Mouse (Mus musculus) stomach, embryonic 15.5 days (tissue): ENCODE measurements around the gene Ropn1l. TPM values are rescaled to one million over a fixed set of nuclear protein-coding genes. Genes with fewer than 3 reads are reported as not detected.

Source experiments
- ATAC-seq: fragments of 200-750 bp; cut with Nextera tagmentation; 2 replicates; pipeline ENCODE4 v1.8.0; 2017; ENCODE audit warnings: low read depth, moderate number of reproducible peaks, moderate TSS enrichment; ENCODE audit not compliant: insufficient read depth, low FRiP score
- H3K27ac ChIP-seq: fragments of 300-500 bp; sonication (generic); 2 replicates; pipeline ENCODE4 v1.5.1; 2015; ENCODE audit warnings: mild to moderate bottlenecking, inconsistent platforms
- H3K27me3 ChIP-seq: fragments of 300-500 bp; sonication (generic); replicated peaks from 2 replicates; pipeline ENCODE4 v1.6.1; 2015; ENCODE audit warnings: inconsistent platforms
- H3K36me3 ChIP-seq: fragments of 300-500 bp; sonication (generic); 2 replicates; pipeline ENCODE4 v1.6.1; 2015; ENCODE audit warnings: inconsistent platforms
- H3K4me1 ChIP-seq: fragments of 300-500 bp; sonication (generic); 2 replicates; pipeline ENCODE4 v1.6.1; 2015; ENCODE audit warnings: inconsistent platforms
- H3K4me2 ChIP-seq: fragments of 300-500 bp; sonication (generic); 2 replicates; pipeline ENCODE4 v1.6.1; 2015; ENCODE audit warnings: mild to moderate bottlenecking, inconsistent platforms
- H3K4me3 ChIP-seq: fragments of 300-500 bp; sonication (generic); replicated peaks from 2 replicates; pipeline ENCODE4 v1.5.1; 2015; ENCODE audit warnings: inconsistent platforms
- H3K9ac ChIP-seq: fragments of 300-500 bp; sonication (generic); 2 replicates; pipeline ENCODE4 v1.6.1; 2015; ENCODE audit warnings: inconsistent platforms
- H3K9me3 ChIP-seq: fragments of 300-500 bp; sonication (generic); 2 replicates; pipeline ENCODE4 v1.6.1; 2016; ENCODE audit warnings: inconsistent platforms
- WGBS: fragments of 180-500 bp; shearing (Covaris S2); methylation state at CpG from one replicate; pipeline ENCODE4 v1.1.7; 2015; 5-methylcytosine and 5-hydroxymethylcytosine counted together
- polyA plus RNA-seq: library from polyadenylated mRNA; unstranded; fragments of >200 nt; fragmentation: Nextera tagmentation; extraction: Ambion mirVana; gene quantifications from 2 replicates; pipeline ENCODE4 v1.2.1, GENCODE M21; 2015

Ropn1l gene
- polyA plus RNA-seq, 1 experiment from 2014 or later = 3.0 TPM

GRCm38 (mm10) chr15:31417796-31418685, 35.5 kb downstream of the Ropn1l start:
- H3K4me1 ChIP-seq = 0 out of 2 replicates have a peak, but pooled peaks cover 10% of the 10 kb centered on the region
- H3K9me3 ChIP-seq = no peaks in the 10 kb centered on the region
- H3K27me3 ChIP-seq = no peaks in the 10 kb centered on the region
- no peak overlapping the region for H3K27ac ChIP-seq
- H3K4me3 ChIP-seq = no peak overlapping the region; the same call in 1 of the 2 replicates
- peak overlapping the region; percentile 42 for H3K4me2 ChIP-seq
- 30% methylated on average over 21 of the region's 21 CpGs for WGBS
- no peak overlapping the region for H3K9ac ChIP-seq
- ATAC-seq = peak; percentile 49; the same call in 1 of the 2 replicates
- no peaks in the 10 kb centered on the region for H3K36me3 ChIP-seq

- no peak overlapping the region for H3K4me2 ChIP-seq
Observed at GRCm38 (mm10) chr15:31417409-31417795, 36.1 kb downstream of the Ropn1l start.

GRCm38 (mm10) chr15:31415181-31415580, 38.4 kb downstream of the Ropn1l start:
- no peaks in the 10 kb centered on the region for H3K36me3 ChIP-seq
- no peak overlapping the region for H3K27ac ChIP-seq
- WGBS = 63% methylated on average over 4 of the region's 4 CpGs
- H3K9ac ChIP-seq = no peak overlapping the region
- ATAC-seq = no peak
- no peak overlapping the region for H3K4me3 ChIP-seq
- 0 out of 2 replicates have a peak, but pooled peaks cover 10% of the 10 kb centered on the region for H3K4me1 ChIP-seq
- H3K4me2 ChIP-seq = no peak overlapping the region
- H3K9me3 ChIP-seq = no peaks in the 10 kb centered on the region
- H3K27me3 ChIP-seq = no peaks in the 10 kb centered on the region

More at GRCm38 (mm10) chr15:31417409-31417795, 36.1 kb downstream of the Ropn1l start:
- H3K4me1 ChIP-seq = 0 out of 2 replicates have a peak, but pooled peaks cover 10% of the 10 kb centered on the region
- H3K9me3 ChIP-seq = no peaks in the 10 kb centered on the region
- no peak for ATAC-seq
- no peaks in the 10 kb centered on the region for H3K27me3 ChIP-seq
- H3K4me3 ChIP-seq = no peak overlapping the region
- H3K27ac ChIP-seq = no peak overlapping the region
- no peaks in the 10 kb centered on the region for H3K36me3 ChIP-seq
- H3K9ac ChIP-seq = no peak overlapping the region
- 58% methylated on average over 6 of the region's 6 CpGs for WGBS

- H3K4me2 ChIP-seq = no peak overlapping the region
- H3K9me3 ChIP-seq = no peaks in the 10 kb centered on the region
- no peak overlapping the region for H3K27ac ChIP-seq
- no peak overlapping the region for H3K4me3 ChIP-seq
- no peak overlapping the region for H3K9ac ChIP-seq
- H3K4me1 ChIP-seq = 0 out of 2 replicates have a peak, but pooled peaks cover 10% of the 10 kb centered on the region
- WGBS = 63% methylated on average over 6 of the region's 6 CpGs
- ATAC-seq = no peak
- H3K27me3 ChIP-seq = no peaks in the 10 kb centered on the region
- H3K36me3 ChIP-seq = no peaks in the 10 kb centered on the region
Observed at GRCm38 (mm10) chr15:31414179-31414898, 39.2 kb downstream of the Ropn1l start.

- no peak overlapping the region for H3K9ac ChIP-seq
- 0 out of 2 replicates have a peak, but pooled peaks cover 9% of the 10 kb centered on the region for H3K4me1 ChIP-seq
- no peak overlapping the region for H3K4me2 ChIP-seq
- WGBS = 85% methylated on average over 6 of the region's 6 CpGs
- H3K27me3 ChIP-seq = no peaks in the 10 kb centered on the region
- H3K9me3 ChIP-seq = no peaks in the 10 kb centered on the region
- H3K4me3 ChIP-seq = no peak overlapping the region
- H3K27ac ChIP-seq = no peak overlapping the region
- no peaks in the 10 kb centered on the region for H3K36me3 ChIP-seq
- ATAC-seq = no peak
Observed at GRCm38 (mm10) chr15:31413662-31414061, 39.9 kb downstream of the Ropn1l start.

- Histone ChIP-seq H3K4me3 (no peak overlapping the region), H3K9ac (no peak overlapping the region), H3K27me3 (no peaks in the 10 kb centered on the region), H3K4me1 (0 out of 2 replicates have a peak, but pooled peaks cover 2% of the 10 kb centered on the region), H3K4me2 (no peak overlapping the region), H3K36me3 (no peaks in the 10 kb centered on the region), H3K9me3 (no peaks in the 10 kb centered on the region), H3K27ac (no peak overlapping the region)
- no peak for ATAC-seq
- WGBS = 36% methylated on average over 3 of the region's 3 CpGs
Observed at GRCm38 (mm10) chr15:31412933-31413332, 40.6 kb downstream of the Ropn1l start.

- H3K9ac ChIP-seq = no peak overlapping the region
- H3K9me3 ChIP-seq = no peaks in the 10 kb centered on the region
- no peak overlapping the region for H3K4me3 ChIP-seq
- no peak overlapping the region for H3K4me2 ChIP-seq
- no peaks in the 10 kb centered on the region for H3K4me1 ChIP-seq
- ATAC-seq = no peak
- H3K27me3 ChIP-seq = no peaks in the 10 kb centered on the region
- H3K36me3 ChIP-seq = no peaks in the 10 kb centered on the region
- 75% methylated on average over 6 of the region's 6 CpGs for WGBS
- no peak overlapping the region for H3K27ac ChIP-seq
Observed at GRCm38 (mm10) chr15:31412436-31412835, 41.1 kb downstream of the Ropn1l start.

GRCm38 (mm10) chr15:31407490-31407889, 46.0 kb downstream of the Ropn1l start:
- ATAC-seq = peak; percentile 50; the same call in 1 of the 2 replicates
- Histone ChIP-seq H3K4me1 (no peaks in the 10 kb centered on the region), H3K27ac (no peak overlapping the region), H3K9me3 (no peaks in the 10 kb centered on the region), H3K36me3 (no peaks in the 10 kb centered on the region), H3K9ac (no peak overlapping the region), H3K4me3 (no peak overlapping the region), H3K27me3 (no peaks in the 10 kb centered on the region), H3K4me2 (no peak overlapping the region)
- WGBS = 62% methylated on average over 4 of the region's 4 CpGs

- no peak overlapping the region for H3K4me3 ChIP-seq
- 83% methylated on average over 5 of the region's 5 CpGs for WGBS
- H3K9me3 ChIP-seq = no peaks in the 10 kb centered on the region
- no peak overlapping the region for H3K4me2 ChIP-seq
- no peak overlapping the region for H3K9ac ChIP-seq
- no peaks in the 10 kb centered on the region for H3K4me1 ChIP-seq
- no peak for ATAC-seq
- no peaks in the 10 kb centered on the region for H3K36me3 ChIP-seq
- H3K27me3 ChIP-seq = no peaks in the 10 kb centered on the region
- no peak overlapping the region for H3K27ac ChIP-seq
Observed at GRCm38 (mm10) chr15:31406881-31407280, 46.7 kb downstream of the Ropn1l start.

- Histone ChIP-seq H3K9me3 (no peaks in the 10 kb centered on the region), H3K27me3 (no peaks in the 10 kb centered on the region), H3K4me1 (no peaks in the 10 kb centered on the region), H3K36me3 (no peaks in the 10 kb centered on the region), H3K27ac (no peak overlapping the region), H3K9ac (no peak overlapping the region), H3K4me2 (no peak overlapping the region), H3K4me3 (no peak overlapping the region)
- no peak for ATAC-seq
- WGBS = 82% methylated on average over 8 of the region's 8 CpGs
Observed at GRCm38 (mm10) chr15:31404346-31404745, 49.2 kb downstream of the Ropn1l start.

GRCm38 (mm10) chr15:31402200-31402892, 51.2 kb downstream of the Ropn1l start:
- Histone ChIP-seq H3K27me3 (no peaks in the 10 kb centered on the region), H3K4me2 (no peak overlapping the region), H3K27ac (no peak overlapping the region), H3K9me3 (no peaks in the 10 kb centered on the region), H3K36me3 (no peaks in the 10 kb centered on the region), H3K4me3 (no peak overlapping the region), H3K4me1 (no peaks in the 10 kb centered on the region), H3K9ac (no peak overlapping the region)
- WGBS = 82% methylated on average over 12 of the region's 12 CpGs
- no peak for ATAC-seq
